10 mouse cellular contexts compared by ENCODE assay signal in genomic region chr16:22372225-22372624, GRCm38 (mm10).
"Had no signal": no experiment of that assay in that cellular context is flagged by ENCODE, and none has a peak within 500 bp of the region (broad histone marks: within the 10 kb centered on the region; RNA-seq: fewer than 3 reads in every experiment).

No protein-coding gene starts in this region.

- ATAC-seq: midbrain, embryonic 13.5 days had no signal

- DNase-seq: left cerebral cortex, postnatal 4 days; liver; liver, embryonic 13.5 days; thymus, adult 2 months; thymus, postnatal 14 days; thymus, postnatal 4 days had no signal

- H3K27me3 ChIP-seq: kidney, embryonic 15.5 days; liver, embryonic 13.5 days; midbrain, embryonic 13.5 days had no signal

- H3K4me2 ChIP-seq: kidney, embryonic 15.5 days; liver, embryonic 13.5 days; midbrain, embryonic 13.5 days had no signal

- H3K4me3 ChIP-seq: kidney, embryonic 15.5 days; liver, embryonic 13.5 days; midbrain, embryonic 13.5 days had no signal

- H3K27ac ChIP-seq: kidney, embryonic 15.5 days; liver, embryonic 13.5 days; macrophage; midbrain, embryonic 13.5 days; stomach, postnatal 0 days had no signal

- H3K9me3 ChIP-seq: kidney, embryonic 15.5 days; liver, embryonic 13.5 days; midbrain, embryonic 13.5 days had no signal

- H3K4me1 ChIP-seq: kidney, embryonic 15.5 days; liver, embryonic 13.5 days had no signal

- H3K36me3 ChIP-seq: kidney, embryonic 15.5 days; liver, embryonic 13.5 days; midbrain, embryonic 13.5 days had no signal

- H3K9ac ChIP-seq: kidney, embryonic 15.5 days; liver, embryonic 13.5 days; midbrain, embryonic 13.5 days had no signal
